19 mouse cellular contexts compared by ENCODE assay signal in the genomic region with DNA sequence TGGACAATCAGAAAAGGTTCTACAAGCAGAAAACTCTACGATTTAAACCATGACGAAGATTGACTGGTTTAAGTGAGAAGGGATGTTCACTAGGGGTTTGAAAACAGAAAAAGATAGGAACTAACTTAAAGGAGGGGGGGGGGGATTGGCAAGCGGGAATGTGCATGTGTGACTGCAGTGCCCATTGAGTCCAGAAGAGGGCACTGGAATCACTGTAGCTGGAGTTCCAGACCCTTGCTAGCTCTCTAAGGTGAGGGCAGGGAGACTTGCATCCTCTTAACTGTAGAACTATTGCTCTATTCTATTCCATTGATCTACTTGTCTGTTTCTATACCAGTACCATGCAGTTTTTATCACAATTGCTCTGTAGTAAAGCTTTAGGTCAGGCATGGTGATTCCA. TPM values are rescaled to one million over a fixed set of nuclear protein-coding genes. Genes with fewer than 3 reads are reported as not detected.
DNase-seq lines count a peak whose midpoint lies in the region; ATAC-seq and TF ChIP-seq lines count a peak whose summit lies in the region.
"Had no signal": no experiment of that assay in that cellular context is flagged by ENCODE, and none has a peak within 500 bp of the region (broad histone marks: within the 10 kb centered on the region; RNA-seq: fewer than 3 reads in every experiment).

No protein-coding gene starts in this region.

- TF ChIP-seq POLR2A in MEL (IDR thresholded peaks at IDR 0.05; ENCODE audit: control insufficient read depth in 1 of 2, insufficient read depth in 1 of 2, low read depth in 1 of 2, low read length in 2 of 2, poor library complexity in 1 of 2), result no peak

- H3K9me3 ChIP-seq in hindbrain, postnatal 0 days (ENCODE audit: low read length), result no peaks in the 10 kb centered on the region
- H3K9me3 ChIP-seq in hindbrain, embryonic 13.5 days, result no peaks in the 10 kb centered on the region
- H3K9me3 ChIP-seq in lung, embryonic 14.5 days (ENCODE audit: low read depth, low read length), result no peaks in the 10 kb centered on the region
- H3K9me3 ChIP-seq in MEL (replicated peaks; ENCODE audit: insufficient read depth, low read length), result no peaks in the 10 kb centered on the region
- H3K9me3 ChIP-seq: heart, embryonic 15.5 days; hindbrain, embryonic 12.5 days; limb, embryonic 13.5 days had no signal

- H3K4me3 ChIP-seq in hindbrain, postnatal 0 days (ENCODE audit: low read length), result no peak overlapping the region
- no peak overlapping the region for H3K4me3 ChIP-seq in hindbrain, embryonic 13.5 days
- H3K4me3 ChIP-seq in lung, embryonic 14.5 days (ENCODE audit: low read depth, low read length), result no peak overlapping the region
- no peak overlapping the region for H3K4me3 ChIP-seq in MEL (ENCODE audit: control insufficient read depth in 1 of 2, insufficient read depth in 1 of 2, low read depth in 2 of 2, low read length in 2 of 2)
- H3K4me3 ChIP-seq: erythroblast, embryonic 14.5 days; heart, embryonic 15.5 days; hindbrain, embryonic 12.5 days; limb, embryonic 13.5 days had no signal

- TF ChIP-seq EP300 in MEL (IDR thresholded peaks at IDR 0.05; ENCODE audit: low read depth in 1 of 2, low read length in 2 of 2), result no peak

- no peaks in the 10 kb centered on the region for H3K4me1 ChIP-seq in hindbrain, postnatal 0 days (ENCODE audit: insufficient read depth, low read length)
- no peaks in the 10 kb centered on the region for H3K4me1 ChIP-seq in hindbrain, embryonic 13.5 days (replicated peaks)
- no peaks in the 10 kb centered on the region for H3K4me1 ChIP-seq in lung, embryonic 14.5 days (ENCODE audit: insufficient read depth)
- no peaks in the 10 kb centered on the region for H3K4me1 ChIP-seq in MEL (ENCODE audit: control insufficient read depth in 1 of 2, insufficient read depth in 2 of 2, low read length in 2 of 2)
- H3K4me1 ChIP-seq: heart, embryonic 15.5 days; hindbrain, embryonic 12.5 days had no signal

- no peaks in the 10 kb centered on the region for H3K79me2 ChIP-seq in MEL (ENCODE audit: control insufficient read depth, insufficient read depth, low read length, poor library complexity)

- no peak overlapping the region for H3K27ac ChIP-seq in hindbrain, postnatal 0 days
- H3K27ac ChIP-seq in hindbrain, embryonic 13.5 days, result no peak overlapping the region
- H3K27ac ChIP-seq in lung, embryonic 14.5 days (ENCODE audit: low read depth), result no peak overlapping the region
- H3K27ac ChIP-seq in MEL (ENCODE audit: control insufficient read depth, low read depth, low read length), result no peak overlapping the region
- H3K27ac ChIP-seq: heart, embryonic 15.5 days; hindbrain, embryonic 12.5 days; limb, embryonic 13.5 days had no signal

- H3K27me3 ChIP-seq in hindbrain, postnatal 0 days (ENCODE audit: insufficient read depth, low read length), result no peaks in the 10 kb centered on the region
- H3K27me3 ChIP-seq in hindbrain, embryonic 13.5 days, result no peaks in the 10 kb centered on the region
- H3K27me3 ChIP-seq in lung, embryonic 14.5 days (ENCODE audit: insufficient read depth, low read length), result no peaks in the 10 kb centered on the region
- no peaks in the 10 kb centered on the region for H3K27me3 ChIP-seq in MEL (ENCODE audit: control insufficient read depth in 1 of 2, insufficient read depth in 2 of 2, low read length in 2 of 2)
- H3K27me3 ChIP-seq: heart, embryonic 15.5 days; hindbrain, embryonic 12.5 days; limb, embryonic 13.5 days had no signal

- ATAC-seq in hindbrain, postnatal 0 days, result no peak
- ATAC-seq in hindbrain, embryonic 13.5 days (ENCODE audit: low FRiP score), result no peak
- no peak for ATAC-seq in lung, embryonic 14.5 days (ENCODE audit: insufficient read depth)
- peak; percentile 56 for ATAC-seq in granulocyte monocyte progenitor cell, adult 5-6 weeks (replicated peaks; ENCODE audit: poor library complexity, severe bottlenecking)
- ATAC-seq: CD4-positive, CD25-positive, alpha-beta regulatory T cell, adult 4 months had no signal

- DNase-seq in hindbrain, postnatal 0 days (ENCODE audit: low spot score), result no peak
- peak; percentile 14 for DNase-seq in lung, embryonic 14.5 days
- no peak for DNase-seq in lung, postnatal 36 days
- DNase-seq in MEL (ENCODE audit: low read depth, low spot score), result peak; percentile 10
- DNase-seq in left cerebral cortex, postnatal 10 days (ENCODE audit: extremely low spot score in 1 of 2, low spot score in 2 of 2), result no peak
- DNase-seq in layer of hippocampus, adult 18-20 months (ENCODE audit: low spot score in 2 of 2), result no peak
- DNase-seq: adrenal gland, postnatal 36 days; gastrocnemius, postnatal 25 days; kidney, adult 9 months; layer of hippocampus, postnatal 36 days; lung, postnatal 14 days had no signal

- 81% methylated on average over 3 of the region's 3 CpGs for WGBS in hindbrain, postnatal 0 days
- 79% methylated on average over 3 of the region's 3 CpGs for WGBS in hindbrain, embryonic 13.5 days
- 78% methylated on average over 3 of the region's 3 CpGs for WGBS in lung, embryonic 14.5 days

- intact Hi-C loops in left cerebral cortex, postnatal 10 days (cut with DNase I), result no loop called here

- H3K36me3 ChIP-seq in hindbrain, postnatal 0 days (ENCODE audit: insufficient read depth, low read length), result no peaks in the 10 kb centered on the region
- H3K36me3 ChIP-seq in hindbrain, embryonic 13.5 days, result no peaks in the 10 kb centered on the region
- no peaks in the 10 kb centered on the region for H3K36me3 ChIP-seq in lung, embryonic 14.5 days (ENCODE audit: insufficient read depth)
- no peaks in the 10 kb centered on the region for H3K36me3 ChIP-seq in MEL (ENCODE audit: control insufficient read depth in 1 of 2, insufficient read depth in 2 of 2, low read length in 2 of 2)
- H3K36me3 ChIP-seq: heart, embryonic 15.5 days; hindbrain, embryonic 12.5 days; limb, embryonic 13.5 days had no signal

- TF ChIP-seq RAD21 in MEL (IDR thresholded peaks at IDR 0.05; ENCODE audit: low read depth, low read length), result no peak; the same call in 1 of the 2 replicates

- peak; percentile 26 for TF ChIP-seq CTCF in hindbrain, postnatal 0 days (IDR thresholded peaks at IDR 0.05; ENCODE audit: low read depth)
- TF ChIP-seq CTCF in lung, embryonic 14.5 days (IDR thresholded peaks at IDR 0.05; ENCODE audit: low read depth), result peak; percentile 54
- TF ChIP-seq CTCF in MEL (IDR thresholded peaks at IDR 0.05 in 2 of 3, conservative IDR thresholded peaks at IDR 0.05 in 1 of 3; ENCODE audit: control insufficient read depth in 1 of 3, insufficient read depth in 1 of 3, low read depth in 2 of 3, low read length in 3 of 3, poor library complexity in 1 of 3, severe bottlenecking in 1 of 3), result peak in 2 of 3 experiments; percentile 20 to 33; a peak in 3 of 6 replicates

- no peak overlapping the region for H3K4me2 ChIP-seq in hindbrain, postnatal 0 days (ENCODE audit: low read depth, low read length)
- no peak overlapping the region for H3K4me2 ChIP-seq in hindbrain, embryonic 13.5 days
- H3K4me2 ChIP-seq in lung, embryonic 14.5 days, result no peak overlapping the region
- H3K4me2 ChIP-seq: heart, embryonic 15.5 days; hindbrain, embryonic 12.5 days; limb, embryonic 13.5 days; midbrain, embryonic 11.5 days had no signal

- no peak overlapping the region for H3K9ac ChIP-seq in hindbrain, postnatal 0 days (replicated peaks; ENCODE audit: low read length)
- H3K9ac ChIP-seq in hindbrain, embryonic 13.5 days, result no peak overlapping the region
- no peak overlapping the region for H3K9ac ChIP-seq in lung, embryonic 14.5 days
- H3K9ac ChIP-seq in MEL (ENCODE audit: control insufficient read depth, low read depth, low read length, poor library complexity, severe bottlenecking), result no peak overlapping the region
- H3K9ac ChIP-seq: heart, embryonic 15.5 days; hindbrain, embryonic 12.5 days; limb, embryonic 13.5 days had no signal

TF ChIP-seq in MEL, 35 proteins besides CTCF, POLR2A, EP300 and RAD21:
- peak; percentile 18; the same call in 1 of the 2 replicates for TF ChIP-seq SMC3 (IDR thresholded peaks at IDR 0.05; ENCODE audit: low read depth, low read length)
- no peak for TF ChIP-seq RCOR1 (IDR thresholded peaks at IDR 0.05; ENCODE audit: low read depth, low read length)
- no peak for TF ChIP-seq GABPA (IDR thresholded peaks at IDR 0.05; ENCODE audit: low read depth, low read length)
- no peak for TF ChIP-seq MAFK (IDR thresholded peaks at IDR 0.05; ENCODE audit: borderline replicate concordance, low read depth, low read length)

RNA-seq across cellular contexts. Expression of a gene that starts 26.3 kb away (rescaled TPM):
- total RNA-seq in hindbrain, postnatal 0 days (2014; rRNA removed), result 0.04 and 0.26 TPM in 2 replicates
- polyA plus RNA-seq in hindbrain, postnatal 0 days (2015; fragmentation: Nextera tagmentation; extraction: Ambion mirVana), result 0.95 TPM in 2 replicates
- 0.39 and 1.4 TPM in 2 replicates for polyA plus RNA-seq in hindbrain, embryonic 13.5 days (2015; fragmentation: Nextera tagmentation; extraction: Ambion mirVana)
- polyA plus RNA-seq in lung, embryonic 14.5 days (2014; fragmentation: Nextera tagmentation; extraction: Ambion mirVana), result 1.2 and 1.9 TPM in 2 replicates
- 0.04 TPM in 1 of 2 replicates, not detected in the other for total RNA-seq in MEL (2012; rRNA removed)
- polyA plus RNA-seq in MEL (2012; ENCODE audit: insufficient read depth in 1 of 2, insufficient read length in 2 of 2, low read depth in 1 of 2, low replicate concordance in 2 of 2, missing spikeins in 1 of 2), result not detected
- total RNA-seq in granulocyte monocyte progenitor cell, adult 5-6 weeks (2014; fragmentation: Nextera tagmentation), result not detected in 2 replicates
- total RNA-seq in granulocyte monocyte progenitor cell, adult 5-6 weeks (2017), result not detected in 2 replicates
- total RNA-seq in left cerebral cortex, postnatal 10 days (2021), result under 1 TPM; 0.56 to 0.61 TPM
- total RNA-seq in layer of hippocampus, adult 18-20 months (2021), result under 1 TPM; 0.63 to 0.64 TPM
- total RNA-seq: adrenal gland, postnatal 36 days; gastrocnemius, postnatal 25 days had no signal
- polyA plus RNA-seq: CD4-positive, CD25-positive, alpha-beta regulatory T cell, adult 4 months; erythroblast, embryonic 14.5 days had no signal

Comparison
In these comparisons a context has a peak if more than half of its experiments do, and no peak if none do; other contexts are left out.
1. DNase-seq: peak in lung, embryonic 14.5 days (single experiment) and MEL (single experiment); none in hindbrain, postnatal 0 days (single experiment), lung, postnatal 36 days (single experiment), left cerebral cortex, postnatal 10 days (0 of 2) and layer of hippocampus, adult 18-20 months (0 of 2).
2. Peak in every context shown above with its lines, with median percentiles within 50 percentile points of each other: CTCF ChIP-seq.